Mouse (Mus musculus): ENCODE data around the gene Timm50. TPM values are rescaled to one million over a fixed set of nuclear protein-coding genes. Genes with fewer than 3 reads are reported as not detected.
A peak's percentile ranks its signal among the peaks of the same experiment; 100 is the strongest.

The Timm50 gene
- polyA plus RNA-seq, 1 experiment from 2014 or later: 205 TPM

DNA sequence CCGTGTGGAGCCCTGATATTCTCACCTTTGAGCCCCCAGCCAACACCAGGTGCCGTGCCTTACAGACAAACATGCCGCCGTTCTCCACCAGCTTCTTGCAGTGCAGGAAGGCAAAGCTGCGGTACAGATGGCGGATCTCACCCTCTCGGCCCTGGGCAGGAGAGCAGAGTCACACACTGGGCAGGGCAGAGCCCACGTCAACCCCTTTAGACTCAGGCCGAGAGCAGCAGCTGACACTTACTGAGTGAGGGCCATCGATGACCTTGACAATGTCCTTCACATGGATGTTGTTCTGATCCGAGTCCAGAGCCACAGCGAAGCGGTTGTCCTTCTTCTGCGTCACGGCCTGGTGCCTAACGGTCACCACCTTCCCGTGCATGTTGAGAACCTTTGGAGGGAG, 6.8 kb upstream of the Timm50 start:
- H3K9ac ChIP-seq (ENCODE audit: low read length): no peak overlapping the region
- H3K27me3 ChIP-seq (ENCODE audit: control insufficient read depth, insufficient read depth, low read length): no peaks in the 10 kb centered on the region
- no peak overlapping the region for H3K4me2 ChIP-seq (ENCODE audit: low read depth, severe bottlenecking)
- H3K36me3 ChIP-seq (ENCODE audit: control insufficient read depth, insufficient read depth, low read length): peaks cover 68% of the 10 kb centered on the region
- H3K9me3 ChIP-seq (ENCODE audit: control insufficient read depth, low read length): no peaks in the 10 kb centered on the region
- ATAC-seq (ENCODE audit: insufficient number of reproducible peaks, low FRiP score, low TSS enrichment, low read depth): no peak
- H3K27ac ChIP-seq (replicated peaks; ENCODE audit: low read depth, low read length): no peak overlapping the region
- H3K4me3 ChIP-seq (ENCODE audit: low read depth, low read length): no peak overlapping the region
- 95% methylated on average over 17 of the region's 17 CpGs for WGBS
- no peaks in the 10 kb centered on the region for H3K4me1 ChIP-seq (ENCODE audit: control insufficient read depth, insufficient read depth, low read length)
- DNase-seq (ENCODE audit: low spot score): no peak

DNA sequence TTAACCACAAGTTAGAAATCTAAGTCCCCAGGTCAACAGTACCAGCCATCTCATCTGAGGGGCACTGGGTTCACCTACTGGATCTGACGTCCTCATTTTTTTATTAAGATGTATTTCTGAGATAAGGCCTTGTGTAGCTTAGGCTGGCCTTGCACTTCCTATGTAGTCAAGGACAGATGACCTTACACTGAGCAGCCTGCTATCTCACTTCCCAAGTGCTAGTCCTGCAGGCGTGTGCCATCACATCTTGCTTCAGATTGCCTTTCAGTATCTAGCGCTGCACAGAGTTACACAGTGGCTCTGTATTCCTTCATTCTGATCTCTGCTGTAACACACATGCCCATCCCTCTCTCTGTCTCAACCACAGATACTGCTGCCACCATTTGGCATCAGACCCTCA, 6.2 kb upstream of the Timm50 start:
- H3K4me2 ChIP-seq (ENCODE audit: low read depth, severe bottlenecking): no peak overlapping the region
- no peaks in the 10 kb centered on the region for H3K27me3 ChIP-seq (ENCODE audit: control insufficient read depth, insufficient read depth, low read length)
- no peaks in the 10 kb centered on the region for H3K4me1 ChIP-seq (ENCODE audit: control insufficient read depth, insufficient read depth, low read length)
- 90% methylated on average over 3 of the region's 3 CpGs for WGBS
- no peaks in the 10 kb centered on the region for H3K9me3 ChIP-seq (ENCODE audit: control insufficient read depth, low read length)
- H3K4me3 ChIP-seq (ENCODE audit: low read depth, low read length): no peak overlapping the region
- no peak for ATAC-seq (ENCODE audit: insufficient number of reproducible peaks, low FRiP score, low TSS enrichment, low read depth)
- DNase-seq (ENCODE audit: low spot score): no peak
- no peak overlapping the region for H3K27ac ChIP-seq (replicated peaks; ENCODE audit: low read depth, low read length)
- no peak overlapping the region for H3K9ac ChIP-seq (ENCODE audit: low read length)
- peaks cover 67% of the 10 kb centered on the region for H3K36me3 ChIP-seq (ENCODE audit: control insufficient read depth, insufficient read depth, low read length)

DNA sequence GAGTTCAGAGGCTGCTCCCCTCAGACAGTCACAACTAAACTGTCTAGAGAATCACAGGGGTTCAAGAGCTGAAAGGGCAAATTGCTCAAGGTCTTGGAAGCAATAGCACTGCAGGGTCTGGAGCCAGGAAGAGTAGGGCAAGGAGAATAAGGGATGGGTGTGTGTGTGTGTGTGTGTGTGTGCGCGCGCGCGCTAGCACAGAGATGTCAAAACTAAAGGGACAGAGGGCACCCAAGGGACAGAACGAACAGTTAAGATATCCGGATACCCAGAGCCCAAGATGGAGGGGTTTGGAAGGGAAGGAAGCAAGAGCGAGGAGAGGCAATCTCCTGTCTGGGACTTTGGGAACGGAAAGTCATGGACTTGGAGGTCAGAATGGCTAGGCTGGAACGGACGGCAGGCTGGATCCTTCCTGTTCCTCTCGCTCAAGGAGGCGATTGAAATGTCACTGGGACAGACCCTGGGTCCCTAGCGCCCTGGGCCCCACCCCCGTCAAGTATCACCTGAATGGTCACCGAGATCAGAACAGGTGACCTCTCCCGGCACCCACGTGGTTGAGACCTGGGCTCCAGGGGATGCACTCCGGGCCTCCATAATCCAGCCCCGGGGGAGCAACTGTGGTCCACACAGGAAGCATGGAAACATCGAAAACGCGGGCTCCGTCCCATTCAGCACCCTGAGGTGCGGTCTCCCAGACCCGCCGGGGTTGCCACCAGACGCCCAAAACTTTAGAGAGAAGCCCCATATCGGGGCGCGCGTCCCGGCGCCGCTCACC, 534 bp downstream of the Timm50 start:
- no peak for DNase-seq (ENCODE audit: low spot score)
- WGBS: 5% methylated on average over 35 of the region's 35 CpGs
- Histone ChIP-seq H3K4me3 (ENCODE audit: low read depth, low read length) (peak overlapping the region; percentile 98), H3K27ac (replicated peaks; ENCODE audit: low read depth, low read length) (no peak overlapping the region), H3K27me3 (ENCODE audit: control insufficient read depth, insufficient read depth, low read length) (no peaks in the 10 kb centered on the region), H3K9me3 (ENCODE audit: control insufficient read depth, low read length) (no peaks in the 10 kb centered on the region), H3K4me1 (ENCODE audit: control insufficient read depth, insufficient read depth, low read length) (peaks cover 7% of the 10 kb centered on the region; the same call in 1 of the 2 replicates), H3K36me3 (ENCODE audit: control insufficient read depth, insufficient read depth, low read length) (peaks cover 33% of the 10 kb centered on the region), H3K4me2 (ENCODE audit: low read depth, severe bottlenecking) (peak overlapping the region; percentile 85), H3K9ac (ENCODE audit: low read length) (peak overlapping the region; percentile 79)
- ATAC-seq (ENCODE audit: insufficient number of reproducible peaks, low FRiP score, low TSS enrichment, low read depth): peak; percentile 55

DNA sequence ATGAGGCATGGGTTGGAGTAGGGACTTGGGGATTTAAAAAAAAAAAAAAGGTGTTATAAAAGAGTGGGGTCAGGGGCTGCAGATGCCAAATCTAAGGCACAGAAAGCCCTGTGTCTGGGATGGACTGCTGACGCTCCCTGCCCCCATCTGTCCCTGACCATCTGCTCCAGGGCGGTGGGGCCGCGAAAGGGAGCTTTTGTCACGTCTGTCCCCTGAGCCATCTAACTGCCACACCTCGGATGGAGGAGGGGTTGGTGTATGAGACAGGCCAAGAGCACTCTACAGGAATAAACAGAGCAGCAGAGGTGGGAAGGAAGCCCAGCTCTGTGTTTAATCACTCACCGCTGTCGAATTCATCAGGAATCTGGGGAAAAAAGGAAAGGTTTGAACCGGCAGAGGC, 2.1 kb downstream of the Timm50 start:
- H3K27me3 ChIP-seq (ENCODE audit: control insufficient read depth, insufficient read depth, low read length): no peaks in the 10 kb centered on the region
- H3K4me1 ChIP-seq (ENCODE audit: control insufficient read depth, insufficient read depth, low read length): peaks cover 7% of the 10 kb centered on the region; the same call in 1 of the 2 replicates
- WGBS: 36% methylated on average over 9 of the region's 9 CpGs
- H3K4me3 ChIP-seq (ENCODE audit: low read depth, low read length): no peak overlapping the region
- H3K4me2 ChIP-seq (ENCODE audit: low read depth, severe bottlenecking): no peak overlapping the region
- no peak overlapping the region for H3K9ac ChIP-seq (ENCODE audit: low read length)
- ATAC-seq (ENCODE audit: insufficient number of reproducible peaks, low FRiP score, low TSS enrichment, low read depth) (no peak), DNase-seq (ENCODE audit: low spot score) (no peak)
- no peak overlapping the region for H3K27ac ChIP-seq (replicated peaks; ENCODE audit: low read depth, low read length)
- H3K9me3 ChIP-seq (ENCODE audit: control insufficient read depth, low read length): no peaks in the 10 kb centered on the region
- H3K36me3 ChIP-seq (ENCODE audit: control insufficient read depth, insufficient read depth, low read length): peaks cover 32% of the 10 kb centered on the region

DNA sequence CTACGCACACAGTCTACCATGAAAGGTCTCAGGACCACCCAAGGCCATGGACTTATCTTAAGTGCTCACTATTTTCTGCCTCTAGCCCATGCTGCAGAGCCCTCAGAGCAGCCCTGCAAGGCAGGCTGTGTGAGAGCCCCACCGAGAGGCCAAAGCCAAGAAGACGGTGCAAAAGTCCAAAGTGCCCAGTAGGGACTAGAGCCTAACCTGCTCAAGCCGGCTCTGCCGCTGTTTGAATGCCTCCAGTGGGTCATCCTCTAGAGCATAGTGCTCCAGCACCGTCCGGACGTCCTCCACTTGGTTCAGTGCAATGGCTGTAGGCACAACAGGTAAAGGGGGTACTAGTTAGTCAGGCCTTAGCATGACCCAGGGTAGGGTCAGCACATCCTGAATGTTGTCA, 5.7 kb downstream of the Timm50 start:
- no peak overlapping the region for H3K9ac ChIP-seq (ENCODE audit: low read length)
- WGBS: 96% methylated on average over 8 of the region's 8 CpGs

DNA sequence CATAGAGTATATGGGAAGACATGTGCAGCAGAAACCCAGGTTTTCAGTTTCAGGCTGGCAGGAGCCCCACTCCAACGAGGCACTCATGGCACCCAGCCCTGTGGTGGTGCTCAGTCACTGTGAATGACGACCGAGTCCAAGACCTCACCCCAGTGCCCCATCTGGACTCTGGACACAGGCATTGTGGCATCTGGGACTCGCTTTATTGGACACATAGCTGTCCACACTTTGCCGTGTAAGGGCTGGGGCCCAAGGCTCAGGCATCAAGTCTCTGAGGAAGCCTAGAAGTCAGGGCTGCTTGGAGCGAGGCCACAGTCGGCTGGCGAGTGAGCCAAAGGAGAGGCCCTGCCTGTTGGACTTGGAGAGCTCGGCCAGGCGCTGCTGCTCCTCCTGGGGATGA, 6.2 kb downstream of the Timm50 start:
- peaks cover 32% of the 10 kb centered on the region for H3K36me3 ChIP-seq (ENCODE audit: control insufficient read depth, insufficient read depth, low read length)
- no peak for DNase-seq (ENCODE audit: low spot score)
- H3K9ac ChIP-seq (ENCODE audit: low read length): no peak overlapping the region
- no peak overlapping the region for H3K4me2 ChIP-seq (ENCODE audit: low read depth, severe bottlenecking)
- H3K27me3 ChIP-seq (ENCODE audit: control insufficient read depth, insufficient read depth, low read length): peaks cover 11% of the 10 kb centered on the region
- H3K4me1 ChIP-seq (ENCODE audit: control insufficient read depth, insufficient read depth, low read length): peaks cover 5% of the 10 kb centered on the region
- no peak overlapping the region for H3K27ac ChIP-seq (replicated peaks; ENCODE audit: low read depth, low read length)
- H3K4me3 ChIP-seq (ENCODE audit: low read depth, low read length): no peak overlapping the region
- WGBS: 93% methylated on average over 10 of the region's 10 CpGs
- no peaks in the 10 kb centered on the region for H3K9me3 ChIP-seq (ENCODE audit: control insufficient read depth, low read length)
- ATAC-seq (ENCODE audit: insufficient number of reproducible peaks, low FRiP score, low TSS enrichment, low read depth): no peak

More for the DNA sequence above, 5.7 kb downstream of the Timm50 start:
- ATAC-seq (ENCODE audit: insufficient number of reproducible peaks, low FRiP score, low TSS enrichment, low read depth): no peak
- DNase-seq (ENCODE audit: low spot score): no peak
- H3K4me1 ChIP-seq (ENCODE audit: control insufficient read depth, insufficient read depth, low read length): peaks cover 9% of the 10 kb centered on the region
- H3K27ac ChIP-seq (replicated peaks; ENCODE audit: low read depth, low read length): no peak overlapping the region
- H3K36me3 ChIP-seq (ENCODE audit: control insufficient read depth, insufficient read depth, low read length): peaks cover 32% of the 10 kb centered on the region
- H3K4me3 ChIP-seq (ENCODE audit: low read depth, low read length): no peak overlapping the region
- H3K9me3 ChIP-seq (ENCODE audit: control insufficient read depth, low read length): no peaks in the 10 kb centered on the region
- H3K27me3 ChIP-seq (ENCODE audit: control insufficient read depth, insufficient read depth, low read length): peaks cover 5% of the 10 kb centered on the region
- no peak overlapping the region for H3K4me2 ChIP-seq (ENCODE audit: low read depth, severe bottlenecking)

DNA sequence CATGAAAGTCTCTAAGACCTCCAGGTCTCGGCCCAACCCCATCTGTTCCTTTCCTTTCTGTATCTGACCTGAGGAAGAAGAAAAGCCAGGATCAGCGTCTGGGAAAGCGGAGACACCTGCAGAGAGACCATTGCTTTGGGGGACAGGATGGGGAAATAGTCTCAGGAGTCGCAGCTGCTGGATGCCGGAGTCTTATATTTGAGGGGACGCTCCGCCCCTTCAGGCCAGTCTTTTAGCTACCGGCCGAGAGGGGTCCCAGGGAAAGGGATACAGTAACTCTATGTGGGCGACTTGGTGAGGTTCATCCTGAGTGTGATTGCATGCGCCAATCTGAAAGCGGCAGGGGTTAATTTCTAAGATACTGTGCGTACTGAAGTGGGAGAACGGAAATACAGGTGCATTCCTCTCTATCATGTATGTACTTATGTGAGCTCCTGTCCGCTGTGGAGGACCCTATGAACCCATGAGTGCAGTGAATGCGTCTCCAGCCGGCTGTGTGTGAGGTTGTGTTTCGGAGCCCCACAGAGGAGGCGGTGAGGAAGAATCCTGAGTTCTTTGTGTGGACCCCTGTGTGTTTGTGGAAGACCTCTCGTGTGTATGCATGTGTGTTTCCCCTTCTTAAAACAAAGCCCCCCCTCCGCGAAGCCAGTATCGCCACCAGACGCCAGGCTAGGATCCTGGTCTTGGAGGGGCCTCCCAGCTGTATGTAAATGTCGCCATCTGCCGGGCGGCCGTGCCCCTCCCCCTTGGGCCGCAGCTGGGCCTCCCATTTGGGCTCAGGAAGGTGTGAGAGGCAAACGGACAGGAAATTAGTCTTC, 10.0 kb downstream of the Timm50 start, which contains the start of gene Dll3:
Gene Dll3, minus strand, starts transcription at position 623 of the 818 bp plus-strand sequence.
- WGBS: under 1% methylated on average over 30 of the region's 30 CpGs
- Histone ChIP-seq H3K4me2 (ENCODE audit: low read depth, severe bottlenecking) (peak within 1 kb of the TSS; percentile 59), H3K9me3 (ENCODE audit: control insufficient read depth, low read length) (no peaks in the 10 kb centered on the region), H3K4me1 (ENCODE audit: control insufficient read depth, insufficient read depth, low read length) (peaks cover 5% of the 10 kb centered on the region; the same call in 1 of the 2 replicates), H3K27me3 (ENCODE audit: control insufficient read depth, insufficient read depth, low read length) (peaks cover 33% of the 10 kb centered on the region), H3K9ac (ENCODE audit: low read length) (peak within 1 kb of the TSS; percentile 41), H3K27ac (replicated peaks; ENCODE audit: low read depth, low read length) (no peak within 1 kb of the TSS), H3K4me3 (ENCODE audit: low read depth, low read length) (peak within 1 kb of the TSS; percentile 24), H3K36me3 (ENCODE audit: control insufficient read depth, insufficient read depth, low read length) (peaks cover 16% of the 10 kb centered on the region)
- ATAC-seq (ENCODE audit: insufficient number of reproducible peaks, low FRiP score, low TSS enrichment, low read depth) (peak; percentile 67; the same call in 1 of the 2 replicates), DNase-seq (ENCODE audit: low spot score) (peak; percentile 84)

DNA sequence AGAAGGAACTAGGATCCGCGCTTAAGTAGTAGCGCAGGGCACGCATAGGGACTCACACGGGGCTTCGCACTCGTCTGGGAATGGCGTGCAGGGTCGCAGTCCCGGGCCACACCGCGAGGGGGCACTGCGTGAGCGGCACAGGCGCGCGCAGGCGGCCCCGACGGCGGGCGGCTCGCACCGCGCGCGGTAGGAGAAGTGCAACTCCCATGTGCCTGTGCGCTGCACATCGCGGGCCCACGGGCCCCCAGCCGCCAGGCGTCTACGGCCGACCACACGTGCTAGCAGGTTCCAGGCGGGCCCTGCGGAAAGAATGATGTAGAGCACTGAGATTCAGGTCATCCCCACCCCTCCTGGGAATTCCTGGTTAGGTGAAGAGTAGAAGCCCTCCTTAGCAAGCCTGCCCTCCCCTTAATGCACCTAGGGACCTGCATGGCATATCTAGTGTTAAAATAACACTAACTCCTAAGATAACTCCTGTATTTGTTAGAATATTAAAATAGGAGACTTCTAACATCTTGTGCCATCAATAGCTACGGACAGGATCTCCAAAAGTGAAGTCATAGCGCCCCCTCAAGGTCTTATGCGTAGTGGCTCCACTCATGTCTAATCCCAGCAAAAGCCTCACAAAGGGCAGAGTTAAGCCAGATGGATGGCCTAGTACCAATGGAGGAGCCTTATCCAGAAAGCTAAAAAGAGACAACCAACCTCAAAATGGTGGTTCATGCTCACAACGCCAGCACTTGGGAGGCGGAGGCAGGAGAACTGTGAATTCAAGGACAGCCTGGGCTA, 12.8 kb downstream of the Timm50 start:
- Histone ChIP-seq H3K9me3 (ENCODE audit: control insufficient read depth, low read length) (no peaks in the 10 kb centered on the region), H3K4me2 (ENCODE audit: low read depth, severe bottlenecking) (no peak overlapping the region; the same call in 1 of the 2 replicates), H3K9ac (ENCODE audit: low read length) (no peak overlapping the region), H3K36me3 (ENCODE audit: control insufficient read depth, insufficient read depth, low read length) (no peaks in the 10 kb centered on the region), H3K4me1 (ENCODE audit: control insufficient read depth, insufficient read depth, low read length) (peaks cover 5% of the 10 kb centered on the region; the same call in 1 of the 2 replicates), H3K27ac (replicated peaks; ENCODE audit: low read depth, low read length) (no peak overlapping the region), H3K4me3 (ENCODE audit: low read depth, low read length) (no peak overlapping the region), H3K27me3 (ENCODE audit: control insufficient read depth, insufficient read depth, low read length) (peaks cover 43% of the 10 kb centered on the region)
- ATAC-seq (ENCODE audit: insufficient number of reproducible peaks, low FRiP score, low TSS enrichment, low read depth) (no peak), DNase-seq (ENCODE audit: low spot score) (peak; percentile 58)
- 28% methylated on average over 42 of the region's 43 CpGs for WGBS

Measured in limb, embryonic 11.5 days (tissue).